Mouse (Mus musculus): Measurements from ENCODE around the gene Galnt10.
A peak's percentile ranks its signal among the peaks of the same experiment; 100 is the strongest.

Gene Galnt10

DNA sequence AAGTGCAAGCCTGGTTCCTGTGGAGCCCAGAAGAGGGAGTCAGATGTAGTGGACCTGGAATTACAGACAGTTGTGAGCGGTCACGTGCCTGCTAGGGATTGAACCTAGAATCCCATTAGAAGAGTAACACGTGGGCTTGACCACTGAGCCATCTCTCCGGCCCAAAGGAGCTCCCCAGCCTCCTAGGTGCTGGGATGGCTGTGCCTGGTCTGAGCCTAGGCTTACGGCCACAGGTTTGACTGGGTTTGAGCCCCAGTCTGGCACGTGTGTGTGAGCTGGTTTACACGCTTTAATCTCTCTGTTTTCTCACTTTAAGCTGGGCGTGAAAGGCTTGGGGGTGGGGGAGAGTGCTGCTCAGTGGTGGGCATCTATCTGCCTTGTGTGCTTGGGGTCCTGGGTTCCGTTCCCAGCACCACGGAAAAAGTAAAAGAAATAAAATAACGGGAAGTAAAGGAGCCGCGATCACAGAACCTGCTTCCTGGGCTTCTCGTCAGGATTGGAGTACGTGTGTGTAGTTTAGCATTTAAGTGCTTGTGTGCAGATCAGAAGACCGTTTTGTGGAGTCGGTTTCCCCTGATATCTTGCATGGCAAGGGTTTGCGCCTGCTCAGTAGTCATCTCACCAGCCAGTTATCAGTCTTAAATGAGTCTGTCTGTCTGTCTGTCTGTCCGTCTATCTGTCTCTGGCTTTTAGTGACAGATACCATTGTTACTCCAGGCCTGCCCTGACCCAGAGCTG, 16.4 kb downstream of the Galnt10 start:
- no peak for DNase-seq

DNA sequence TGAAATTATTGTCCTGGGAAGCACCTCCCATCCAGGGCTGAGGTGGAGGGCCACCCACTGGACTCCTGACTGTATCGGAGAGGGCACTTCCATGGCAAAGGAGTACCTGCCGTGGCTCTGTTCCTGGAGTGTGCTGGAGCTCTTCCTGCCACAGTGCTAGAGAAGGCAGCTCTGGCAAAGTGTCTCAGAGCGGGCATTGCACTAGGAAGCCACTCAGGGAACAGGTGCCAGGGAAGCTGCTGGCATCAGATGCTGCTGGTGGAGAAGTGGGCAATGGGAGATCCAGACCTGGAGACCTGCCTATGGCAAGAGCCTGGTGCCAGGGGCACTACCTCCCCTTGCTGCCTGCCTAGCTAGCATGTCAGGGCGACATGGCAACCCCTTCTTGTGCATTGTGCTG, 17.0 kb downstream of the Galnt10 start:
- no peak for DNase-seq

GRCm38 (mm10) chr11:57663271-57663670, 18.0 kb downstream of the Galnt10 start:
- DNase-seq = no peak

DNA sequence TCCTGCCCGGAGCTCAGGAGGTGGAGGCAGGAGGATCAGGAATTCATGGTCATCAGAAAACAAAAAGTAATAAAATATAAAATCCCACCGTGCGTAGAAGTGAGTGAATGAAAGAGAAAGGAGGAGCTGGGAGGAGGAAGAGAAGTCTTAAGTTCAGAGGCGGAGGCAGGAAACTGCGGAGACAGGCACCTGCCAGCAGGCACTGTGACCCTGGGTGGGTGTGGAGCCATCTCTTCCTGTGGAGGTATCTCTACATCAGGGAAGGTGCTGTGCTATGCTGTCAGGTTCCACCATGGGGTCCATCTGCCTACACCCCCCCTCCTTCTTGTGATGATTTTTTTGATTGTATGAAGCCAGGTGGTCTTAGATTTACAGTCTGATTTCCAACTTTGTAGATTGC, 19.5 kb downstream of the Galnt10 start:
- no peak for DNase-seq

- no peak for DNase-seq
These were observed 23.0 kb downstream of the Galnt10 start for GRCm38 (mm10) chr11:57668271-57668670.

GRCm38 (mm10) chr11:57669522-57669921, 24.3 kb downstream of the Galnt10 start:
- no peak for DNase-seq

GRCm38 (mm10) chr11:57671120-57671697, 26.0 kb downstream of the Galnt10 start:
- DNase-seq = no peak

GRCm38 (mm10) chr11:57671797-57672196, 26.6 kb downstream of the Galnt10 start:
- DNase-seq = no peak

DNA sequence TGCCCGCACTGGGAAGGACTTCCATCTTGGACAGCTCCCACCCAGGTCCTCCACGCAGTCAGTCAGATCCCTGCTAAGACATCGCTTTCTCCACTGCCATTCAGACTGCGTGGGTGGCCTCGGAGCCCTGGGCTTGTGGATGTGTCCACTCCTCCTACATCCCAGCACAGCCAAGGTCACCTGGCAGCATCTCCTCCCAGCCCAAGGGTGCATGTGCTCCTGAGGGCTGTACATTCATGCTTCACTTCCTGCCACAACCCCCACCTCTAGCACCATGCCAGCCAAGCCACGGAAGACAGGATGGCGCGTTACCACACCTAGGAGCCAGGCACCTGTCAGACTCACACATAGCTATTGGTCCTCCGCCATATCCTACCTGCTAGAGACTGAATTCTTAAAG, 27.8 kb downstream of the Galnt10 start:
- no peak for DNase-seq

DNA sequence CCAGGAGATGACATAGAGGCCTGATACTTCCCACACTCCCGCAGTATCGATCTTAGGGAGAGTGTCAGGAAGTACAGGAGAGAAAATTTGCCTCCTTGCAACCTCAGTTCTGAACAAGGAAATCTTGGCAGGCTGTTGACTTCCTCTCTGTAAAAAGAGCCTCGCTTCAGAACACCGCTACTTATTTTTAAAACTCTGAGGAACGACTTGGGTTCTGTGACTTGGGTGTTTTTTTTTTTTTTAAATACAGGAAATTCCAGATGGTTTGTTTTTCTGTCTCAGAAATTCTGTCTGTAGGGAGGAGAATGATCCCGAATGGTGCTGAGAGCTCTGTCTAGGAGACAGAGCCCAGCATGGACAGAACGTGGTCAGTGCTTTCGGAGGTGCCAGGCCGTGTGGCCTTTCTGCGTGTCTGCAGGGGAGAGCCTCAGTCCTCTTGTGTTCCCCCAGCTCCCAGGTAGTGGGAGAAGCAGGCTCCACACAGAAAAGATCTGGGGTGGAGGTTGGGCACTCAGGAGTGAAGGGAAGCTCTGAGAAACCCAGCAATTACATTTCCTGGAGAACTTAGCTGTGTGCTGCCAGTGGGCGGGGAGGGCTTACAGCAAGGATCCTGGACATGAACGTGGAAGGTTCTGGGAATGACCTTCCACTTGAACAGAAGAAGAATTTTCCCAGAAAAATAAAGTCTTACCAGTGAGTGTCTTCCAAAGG, 28.9 kb downstream of the Galnt10 start:
- DNase-seq = peak; percentile 62

DNA sequence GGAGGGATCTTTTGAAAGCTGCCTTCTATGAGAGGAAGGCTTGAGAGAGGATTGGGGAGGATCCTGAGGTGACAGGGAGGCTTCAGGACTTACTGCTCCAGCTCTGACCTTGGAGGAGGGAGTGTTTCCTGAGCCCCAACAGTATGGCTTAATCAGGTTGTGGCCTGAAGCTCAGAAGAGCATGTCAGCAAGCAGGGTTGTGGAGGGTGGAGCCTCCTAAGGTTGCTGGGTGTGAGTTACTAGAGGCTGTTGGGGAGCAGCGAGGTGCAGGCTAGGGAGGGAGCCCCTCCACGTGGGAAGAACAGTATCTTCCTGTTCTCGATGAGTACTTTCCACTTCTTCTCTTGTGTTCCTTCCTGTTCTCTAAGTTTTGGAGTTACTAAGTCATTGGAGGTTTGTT, 32.0 kb downstream of the Galnt10 start:
- no peak for DNase-seq

GRCm38 (mm10) chr11:57682589-57682988, 37.3 kb downstream of the Galnt10 start:
- no peak for DNase-seq

GRCm38 (mm10) chr11:57683125-57683524, 37.9 kb downstream of the Galnt10 start:
- DNase-seq = no peak

DNA sequence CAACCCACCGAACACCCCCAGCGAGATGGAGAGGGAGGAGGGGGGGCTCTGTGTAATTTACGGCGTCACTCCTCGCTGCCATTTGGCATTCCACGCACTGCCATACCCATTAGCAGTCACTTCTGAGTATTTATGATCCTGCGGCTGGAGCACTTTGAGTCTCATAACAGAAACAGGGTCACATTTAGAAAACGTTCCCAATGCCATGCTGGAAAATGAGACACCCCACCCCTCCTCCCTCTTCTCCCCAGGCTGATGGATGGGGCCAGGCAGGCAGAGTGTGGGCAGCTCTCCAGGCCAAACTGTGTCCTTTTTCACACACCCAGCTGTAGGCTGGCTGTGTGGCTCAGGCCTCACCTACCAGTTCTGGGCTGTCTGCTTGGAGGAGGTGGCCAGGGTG, 38.7 kb downstream of the Galnt10 start:
- no peak for DNase-seq

- no peak for DNase-seq
These were observed 39.6 kb downstream of the Galnt10 start for GRCm38 (mm10) chr11:57684891-57685290.

DNA sequence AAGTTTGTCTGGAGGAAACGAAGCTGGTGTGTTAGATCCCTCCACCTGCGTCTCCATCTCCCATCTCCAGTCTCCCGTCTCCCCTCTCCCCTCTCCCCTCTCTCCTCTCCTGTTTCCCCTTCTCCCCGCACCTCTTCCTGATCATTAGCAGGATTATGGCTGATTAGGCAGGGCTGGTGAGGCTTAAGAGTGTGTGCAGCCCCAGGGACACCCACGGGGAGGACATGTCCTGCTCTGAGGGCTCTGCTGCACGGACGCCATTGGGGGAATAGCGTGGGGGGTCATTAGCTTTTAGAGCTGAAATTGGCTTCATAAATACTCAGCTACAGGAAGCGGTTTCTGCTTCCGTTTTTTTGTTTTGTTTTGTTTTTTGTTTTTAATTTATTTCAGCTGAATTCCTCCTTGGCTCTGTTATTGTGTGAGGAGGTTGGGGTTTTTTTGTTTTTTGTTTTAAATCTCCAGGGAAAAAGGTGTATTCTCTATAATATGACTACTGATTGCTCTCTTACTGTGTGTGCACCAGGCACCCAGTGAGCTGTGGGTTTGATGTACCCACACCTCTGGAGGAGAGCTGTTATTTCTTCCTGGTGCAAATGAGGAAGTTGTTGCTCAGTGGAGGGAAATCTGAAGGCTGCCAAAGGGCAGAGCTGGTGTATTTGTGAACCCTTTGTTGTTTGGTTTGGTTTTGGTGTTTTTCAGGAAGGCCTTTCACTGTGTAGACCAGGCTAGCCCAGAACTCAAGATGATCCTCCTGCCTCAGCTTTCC, 40.6 kb downstream of the Galnt10 start:
- DNase-seq = no peak

DNA sequence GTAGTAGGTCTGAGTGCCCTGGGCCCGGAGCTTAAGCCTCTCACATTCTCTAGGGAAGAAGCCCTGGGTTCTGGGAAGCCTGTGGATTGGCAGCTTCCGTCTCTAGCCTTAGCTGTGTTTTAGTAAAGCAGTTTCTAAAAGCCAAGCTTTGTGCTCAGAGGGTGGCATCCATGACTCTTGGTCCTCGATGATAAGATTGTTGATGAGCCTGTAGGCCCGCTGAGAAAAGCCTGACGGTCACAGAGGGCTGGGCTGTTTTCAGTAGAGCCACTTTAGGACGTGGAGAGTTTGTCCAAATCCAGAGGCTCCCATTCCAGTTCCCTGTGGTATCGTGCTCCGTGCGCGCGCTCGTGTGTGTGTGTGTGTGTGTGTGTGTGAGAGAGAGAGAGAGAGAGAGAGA, 41.6 kb downstream of the Galnt10 start:
- DNase-seq = no peak

DNA sequence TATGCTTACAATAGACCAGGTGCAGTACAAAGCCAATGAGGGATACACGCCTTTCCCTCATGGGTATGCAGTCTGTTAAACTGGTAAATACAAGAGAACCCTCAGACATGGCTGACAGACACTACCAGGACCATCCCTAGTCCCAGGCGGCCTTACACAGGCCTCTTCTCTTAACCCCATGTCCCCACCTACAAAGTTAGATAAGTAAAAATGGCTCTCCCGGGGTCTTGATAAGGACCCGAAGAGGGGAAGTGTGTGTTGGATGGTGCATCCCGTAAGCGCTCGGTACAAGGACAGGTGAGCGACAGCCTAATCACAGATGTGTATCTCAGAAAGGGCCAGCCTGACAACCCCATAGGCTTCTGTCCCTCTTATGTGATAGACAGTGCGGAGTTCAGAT, 42.0 kb downstream of the Galnt10 start:
- DNase-seq = no peak

DNA sequence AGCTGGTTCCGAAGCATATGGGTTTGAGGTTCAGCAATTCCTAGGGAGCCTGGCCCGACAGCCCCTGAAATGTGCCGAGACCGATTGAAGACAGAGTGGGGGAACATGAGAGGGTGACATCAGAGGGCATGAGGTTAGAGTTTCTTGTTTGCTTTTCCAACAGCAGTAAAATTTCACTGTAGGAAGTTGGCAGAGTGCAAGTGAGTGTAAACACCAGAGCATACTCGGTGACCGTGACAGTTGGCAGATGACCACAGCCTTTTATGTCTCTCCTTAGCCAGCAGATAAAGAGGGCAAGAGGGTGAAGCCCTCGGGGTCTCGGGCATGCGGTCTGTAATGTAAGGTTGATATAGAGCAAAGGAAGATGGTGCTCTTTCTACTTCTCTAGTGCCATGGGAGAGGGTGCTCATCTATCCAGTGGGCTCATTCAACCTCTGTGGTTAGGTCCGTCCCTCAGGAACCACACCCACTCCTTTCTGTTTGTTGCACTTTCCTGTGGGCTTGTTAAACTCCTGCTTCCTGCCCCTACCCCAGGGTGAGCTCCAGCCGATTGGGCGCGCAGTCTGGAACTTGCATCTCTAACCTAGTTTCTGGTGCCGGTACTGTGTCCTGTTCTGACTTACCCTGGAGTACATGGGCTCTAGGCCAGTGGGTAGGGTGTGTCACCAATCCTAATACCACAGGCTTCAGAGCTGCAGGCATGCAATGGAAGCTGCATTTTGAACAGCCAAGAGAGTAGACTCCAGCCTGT, 43.1 kb downstream of the Galnt10 start:
- no peak for DNase-seq

- DNase-seq = no peak
These were observed 44.6 kb downstream of the Galnt10 start for GRCm38 (mm10) chr11:57689811-57690210.

- DNase-seq = no peak
These were observed 45.6 kb downstream of the Galnt10 start for GRCm38 (mm10) chr11:57690836-57691235.

DNA sequence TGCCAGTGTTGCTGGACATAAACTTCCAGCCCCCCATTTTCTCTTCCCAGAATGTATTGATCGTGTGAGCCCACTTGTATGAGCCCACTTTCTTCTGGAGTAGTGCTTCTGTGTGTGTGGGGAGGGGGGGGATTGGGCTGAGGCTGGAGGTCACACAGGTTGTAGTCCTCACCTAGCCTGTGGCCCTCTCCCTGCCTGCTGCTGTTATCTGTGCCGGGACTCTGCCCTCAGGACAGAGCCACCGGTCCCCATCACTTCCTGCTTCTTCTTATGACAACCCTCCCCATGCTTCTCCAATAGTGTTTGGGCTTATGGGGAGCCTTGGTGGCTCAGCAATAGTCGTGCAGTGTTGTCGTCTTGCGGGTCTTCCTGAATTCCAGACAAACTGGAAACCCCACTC, 46.7 kb downstream of the Galnt10 start:
- DNase-seq = no peak

- DNase-seq = no peak
These were observed 47.5 kb downstream of the Galnt10 start for GRCm38 (mm10) chr11:57692726-57693125.
